Comparison of ENCODE assay signal across 9 mouse cellular contexts in the genomic region with DNA sequence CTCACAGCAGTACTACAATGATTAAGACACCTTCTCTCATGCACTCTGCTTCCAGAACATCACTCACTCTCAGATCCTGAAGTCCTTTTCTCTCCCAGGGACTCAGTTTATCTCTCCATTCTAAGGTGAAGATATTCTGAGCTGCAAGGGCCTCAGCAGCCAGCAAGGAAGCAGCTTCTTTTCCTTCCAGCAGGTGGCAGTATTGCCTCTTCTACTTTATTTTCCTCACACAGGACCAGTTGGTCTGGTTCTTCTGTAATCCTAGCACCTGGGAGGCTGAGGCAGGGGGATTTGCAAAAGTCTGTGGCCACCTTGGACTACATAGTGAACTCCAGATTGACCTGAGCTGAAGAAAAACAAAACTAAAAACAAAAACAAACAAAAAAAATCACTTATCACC. TPM values are rescaled to one million over a fixed set of nuclear protein-coding genes. Genes with fewer than 3 reads are reported as not detected.
DNase-seq lines count a peak whose midpoint lies in the region; ATAC-seq and TF ChIP-seq lines count a peak whose summit lies in the region.
"Had no signal": no experiment of that assay in that cellular context is flagged by ENCODE, and none has a peak within 500 bp of the region (broad histone marks: within the 10 kb centered on the region; RNA-seq: fewer than 3 reads in every experiment).

No protein-coding gene starts in this region.

- no peaks in the 10 kb centered on the region for H3K4me1 ChIP-seq in kidney, adult 2 months (ENCODE audit: control insufficient read depth, insufficient read depth, low read length)
- no peaks in the 10 kb centered on the region for H3K4me1 ChIP-seq in kidney, embryonic 14.5 days (ENCODE audit: control insufficient read depth, insufficient read depth, low read length)
- no peaks in the 10 kb centered on the region for H3K4me1 ChIP-seq in MEL (ENCODE audit: control insufficient read depth in 1 of 2, insufficient read depth in 2 of 2, low read length in 2 of 2)
- H3K4me1 ChIP-seq in kidney, postnatal 0 days (replicated peaks; ENCODE audit: insufficient read depth, low read length), result no peaks in the 10 kb centered on the region

- peak; percentile 53 for DNase-seq in kidney, adult 2 months
- peak; percentile 74 for DNase-seq in MEL (ENCODE audit: low read depth, low spot score)
- DNase-seq in cerebellum, postnatal 25 days, result peak; percentile 72 to 77
- DNase-seq in kidney, postnatal 0 days (ENCODE audit: low spot score), result peak; percentile 74
- peak; percentile 82 for DNase-seq in naive thymus-derived CD4-positive, alpha-beta T cell, adult 2 months (ENCODE audit: low read depth)
- DNase-seq in testis, postnatal 14 days (ENCODE audit: low spot score), result no peak

- TF ChIP-seq CTCF in kidney, adult 2 months (conservative IDR thresholded peaks at IDR 0.05; ENCODE audit: insufficient read depth, insufficient read length, low read depth, low read length), result peak; percentile 78
- peak; percentile 67 for TF ChIP-seq CTCF in C2C12 (IDR thresholded peaks at IDR 0.05; ENCODE audit: control insufficient read depth, insufficient read depth, insufficient read length)
- peak; percentile 77 to 87 (median 80) for TF ChIP-seq CTCF in MEL (IDR thresholded peaks at IDR 0.05 in 2 of 3, conservative IDR thresholded peaks at IDR 0.05 in 1 of 3; ENCODE audit: control insufficient read depth in 1 of 3, insufficient read depth in 1 of 3, low read depth in 2 of 3, low read length in 3 of 3, poor library complexity in 1 of 3, severe bottlenecking in 1 of 3)
- peak; percentile 80 for TF ChIP-seq CTCF in kidney, postnatal 0 days (IDR thresholded peaks at IDR 0.05; ENCODE audit: low read depth)

- no peaks in the 10 kb centered on the region for H3K9me3 ChIP-seq in kidney, embryonic 14.5 days (ENCODE audit: control insufficient read depth, low read length)
- H3K9me3 ChIP-seq in MEL (replicated peaks; ENCODE audit: insufficient read depth, low read length), result no peaks in the 10 kb centered on the region
- H3K9me3 ChIP-seq in kidney, postnatal 0 days (replicated peaks; ENCODE audit: low read length), result no peaks in the 10 kb centered on the region

- no peak overlapping the region for H3K4me3 ChIP-seq in kidney, adult 2 months (ENCODE audit: insufficient read depth, low read depth, low read length)
- H3K4me3 ChIP-seq in kidney, embryonic 14.5 days (ENCODE audit: low read length), result no peak overlapping the region
- H3K4me3 ChIP-seq in C2C12 (ENCODE audit: insufficient read depth, poor library complexity, severe bottlenecking) (no peak overlapping the region), MEL (ENCODE audit: control insufficient read depth in 1 of 2, insufficient read depth in 1 of 2, low read depth in 2 of 2, low read length in 2 of 2) (no peak overlapping the region)
- H3K4me3 ChIP-seq in kidney, postnatal 0 days (replicated peaks; ENCODE audit: low read depth, low read length), result no peak overlapping the region

- no peaks in the 10 kb centered on the region for H3K79me2 ChIP-seq in C2C12 (ENCODE audit: control insufficient read depth, insufficient read depth)
- no peaks in the 10 kb centered on the region for H3K79me2 ChIP-seq in MEL (ENCODE audit: control insufficient read depth, insufficient read depth, low read length, poor library complexity)

- no peak for TF ChIP-seq EP300 in MEL (IDR thresholded peaks at IDR 0.05; ENCODE audit: low read depth in 1 of 2, low read length in 2 of 2)

- H3K79me3 ChIP-seq in C2C12 (ENCODE audit: low read depth), result no peaks in the 10 kb centered on the region

- no peak overlapping the region for H3K9ac ChIP-seq in kidney, embryonic 14.5 days (ENCODE audit: low read depth, low read length)
- no peak overlapping the region for H3K9ac ChIP-seq in MEL (ENCODE audit: control insufficient read depth, low read depth, low read length, poor library complexity, severe bottlenecking)
- H3K9ac ChIP-seq in kidney, postnatal 0 days (ENCODE audit: low read depth, low read length), result no peak overlapping the region

- H3K4me2 ChIP-seq in kidney, embryonic 14.5 days (replicated peaks; ENCODE audit: low read depth, low read length), result no peak overlapping the region
- H3K4me2 ChIP-seq in kidney, postnatal 0 days (ENCODE audit: low read length), result no peak overlapping the region

- no peaks in the 10 kb centered on the region for H3K27me3 ChIP-seq in kidney, adult 2 months (replicated peaks; ENCODE audit: control insufficient read depth, insufficient read depth, low read length)
- peaks cover 25% of the 10 kb centered on the region for H3K27me3 ChIP-seq in kidney, embryonic 14.5 days (ENCODE audit: control insufficient read depth, insufficient read depth, low read length)
- H3K27me3 ChIP-seq in C2C12 (ENCODE audit: control insufficient read depth, insufficient read depth, insufficient read length), result peaks cover 7% of the 10 kb centered on the region
- no peaks in the 10 kb centered on the region; a peak in 1 of 4 replicates for H3K27me3 ChIP-seq in MEL (ENCODE audit: control insufficient read depth in 1 of 2, insufficient read depth in 2 of 2, low read length in 2 of 2)
- 0 out of 2 replicates have a peak, but pooled peaks cover 3% of the 10 kb centered on the region for H3K27me3 ChIP-seq in kidney, postnatal 0 days (ENCODE audit: insufficient read depth, low read length)

- ATAC-seq in kidney, embryonic 14.5 days (ENCODE audit: low FRiP score, low TSS enrichment), result no peak
- no peak for ATAC-seq in kidney, postnatal 0 days (replicated peaks; ENCODE audit: low FRiP score, low read depth)

- no peak overlapping the region for H3ac ChIP-seq in C2C12 (ENCODE audit: control insufficient read depth, insufficient read length, low read depth)

- H3K36me3 ChIP-seq in kidney, adult 2 months (ENCODE audit: control insufficient read depth, insufficient read depth, low read length), result no peaks in the 10 kb centered on the region
- no peaks in the 10 kb centered on the region for H3K36me3 ChIP-seq in kidney, embryonic 14.5 days (ENCODE audit: control insufficient read depth, insufficient read depth, low read length)
- H3K36me3 ChIP-seq in C2C12 (ENCODE audit: control insufficient read depth, insufficient read depth), result no peaks in the 10 kb centered on the region
- no peaks in the 10 kb centered on the region for H3K36me3 ChIP-seq in MEL (ENCODE audit: control insufficient read depth in 1 of 2, insufficient read depth in 2 of 2, low read length in 2 of 2)
- no peaks in the 10 kb centered on the region for H3K36me3 ChIP-seq in kidney, postnatal 0 days (ENCODE audit: insufficient read depth, low read length)

- TF ChIP-seq RAD21 in MEL (IDR thresholded peaks at IDR 0.05; ENCODE audit: low read depth, low read length), result peak; percentile 66

- no peak overlapping the region for H3K27ac ChIP-seq in kidney, adult 2 months (ENCODE audit: insufficient read depth, low read depth, low read length)
- H3K27ac ChIP-seq in kidney, embryonic 14.5 days (ENCODE audit: low read depth, low read length), result no peak overlapping the region
- no peak overlapping the region for H3K27ac ChIP-seq in MEL (ENCODE audit: control insufficient read depth, low read depth, low read length)
- no peak overlapping the region for H3K27ac ChIP-seq in kidney, postnatal 0 days
- H3K27ac ChIP-seq: macrophage had no signal

- TF ChIP-seq POLR2A in kidney, adult 2 months (IDR thresholded peaks at IDR 0.05; ENCODE audit: low read depth, low read length), result no peak
- no peak for TF ChIP-seq POLR2A in MEL (IDR thresholded peaks at IDR 0.05; ENCODE audit: control insufficient read depth in 1 of 2, insufficient read depth in 1 of 2, low read depth in 1 of 2, low read length in 2 of 2, poor library complexity in 1 of 2)

RNA-seq across cellular contexts. Expression of a gene that starts 8.3 kb away (rescaled TPM):
- 0.05 and 0.23 TPM in 2 replicates for polyA plus RNA-seq in kidney, adult 2 months (2012; rRNA removed)
- not detected in 2 replicates for polyA plus RNA-seq in kidney, embryonic 14.5 days (2014; fragmentation: Nextera tagmentation; extraction: Ambion mirVana)
- 0.60 TPM for polyA plus RNA-seq in C2C12 (2012; fragmentation: generic; extraction: Trizol)
- not detected in 2 replicates for total RNA-seq in MEL (2012; rRNA removed)
- not detected for polyA plus RNA-seq in MEL (2012; ENCODE audit: insufficient read depth in 1 of 2, insufficient read length in 2 of 2, low read depth in 1 of 2, low replicate concordance in 2 of 2, missing spikeins in 1 of 2)
- not detected in 2 replicates for polyA plus RNA-seq in kidney, postnatal 0 days (2015; fragmentation: Nextera tagmentation; extraction: Ambion mirVana)

RNA-seq across cellular contexts. Expression of a gene that starts 19.8 kb away (rescaled TPM):
- polyA plus RNA-seq in kidney, adult 2 months (2012; rRNA removed), result 47.6 and 55.2 TPM in 2 replicates
- polyA plus RNA-seq in kidney, embryonic 14.5 days (2014; fragmentation: Nextera tagmentation; extraction: Ambion mirVana), result 137 and 178 TPM in 2 replicates
- polyA plus RNA-seq in C2C12 (2012; fragmentation: generic; extraction: Trizol) (100 TPM), MEL (2012; ENCODE audit: insufficient read depth in 1 of 2, insufficient read length in 2 of 2, low read depth in 1 of 2, low replicate concordance in 2 of 2, missing spikeins in 1 of 2) (100 to 1,000 TPM; 124 to 317 TPM)
- 98.5 and 108 TPM in 2 replicates for total RNA-seq in MEL (2012; rRNA removed)
- 132 and 137 TPM in 2 replicates for polyA plus RNA-seq in kidney, postnatal 0 days (2015; fragmentation: Nextera tagmentation; extraction: Ambion mirVana)

RNA-seq across cellular contexts. Expression of a gene that starts 38.8 kb away (rescaled TPM):
- 2.7 and 3.6 TPM in 2 replicates for polyA plus RNA-seq in kidney, adult 2 months (2012; rRNA removed)
- 1.5 and 3.8 TPM in 2 replicates for polyA plus RNA-seq in kidney, embryonic 14.5 days (2014; fragmentation: Nextera tagmentation; extraction: Ambion mirVana)
- polyA plus RNA-seq in C2C12 (2012; fragmentation: generic; extraction: Trizol) (1.3 TPM), MEL (2012; ENCODE audit: insufficient read depth in 1 of 2, insufficient read length in 2 of 2, low read depth in 1 of 2, low replicate concordance in 2 of 2, missing spikeins in 1 of 2) (under 1 TPM in 1 of 2 experiments, not detected in 1; 0.33 TPM)
- total RNA-seq in MEL (2012; rRNA removed), result 0.08 TPM in 1 of 2 replicates, not detected in the other
- polyA plus RNA-seq in kidney, postnatal 0 days (2015; fragmentation: Nextera tagmentation; extraction: Ambion mirVana), result 1.5 and 1.9 TPM in 2 replicates

RNA-seq across cellular contexts. Expression of a gene that starts 41.9 kb away (rescaled TPM):
- 14.2 and 14.4 TPM in 2 replicates for polyA plus RNA-seq in kidney, adult 2 months (2012; rRNA removed)
- polyA plus RNA-seq in kidney, embryonic 14.5 days (2014; fragmentation: Nextera tagmentation; extraction: Ambion mirVana), result 3.5 and 7.9 TPM in 2 replicates
- polyA plus RNA-seq in C2C12 (2012; fragmentation: generic; extraction: Trizol), result 8.9 TPM
- total RNA-seq in MEL (2012; rRNA removed), result 2.1 and 3.2 TPM in 2 replicates
- 10 to 100 TPM in 1 of 2 experiments, not detected in 1; 10.9 TPM for polyA plus RNA-seq in MEL (2012; ENCODE audit: insufficient read depth in 1 of 2, insufficient read length in 2 of 2, low read depth in 1 of 2, low replicate concordance in 2 of 2, missing spikeins in 1 of 2)
- polyA plus RNA-seq in kidney, postnatal 0 days (2015; fragmentation: Nextera tagmentation; extraction: Ambion mirVana), result 4.9 and 5.4 TPM in 2 replicates

RNA-seq across cellular contexts. Expression of a gene that starts 53.7 kb away (rescaled TPM):
- polyA plus RNA-seq in kidney, adult 2 months (2012; rRNA removed), result 73.8 and 84.4 TPM in 2 replicates
- 70.1 and 87.4 TPM in 2 replicates for polyA plus RNA-seq in kidney, embryonic 14.5 days (2014; fragmentation: Nextera tagmentation; extraction: Ambion mirVana)
- polyA plus RNA-seq in C2C12 (2012; fragmentation: generic; extraction: Trizol) (68.2 TPM), MEL (2012; ENCODE audit: insufficient read depth in 1 of 2, insufficient read length in 2 of 2, low read depth in 1 of 2, low replicate concordance in 2 of 2, missing spikeins in 1 of 2) (10 to 100 TPM in 1 of 2 experiments, not detected in 1; 82.7 TPM)
- 58.7 and 59.4 TPM in 2 replicates for total RNA-seq in MEL (2012; rRNA removed)
- 61.7 and 69.2 TPM in 2 replicates for polyA plus RNA-seq in kidney, postnatal 0 days (2015; fragmentation: Nextera tagmentation; extraction: Ambion mirVana)
